Mouse (Mus musculus): ENCODE measurements at regions not wholly inside any gene's neighbourhood (a gene's known extent, or its start where the extent isn't known, plus 50 kb on each side); places are given as distances from the start of the nearest gene placed in this dataset.

DNA sequence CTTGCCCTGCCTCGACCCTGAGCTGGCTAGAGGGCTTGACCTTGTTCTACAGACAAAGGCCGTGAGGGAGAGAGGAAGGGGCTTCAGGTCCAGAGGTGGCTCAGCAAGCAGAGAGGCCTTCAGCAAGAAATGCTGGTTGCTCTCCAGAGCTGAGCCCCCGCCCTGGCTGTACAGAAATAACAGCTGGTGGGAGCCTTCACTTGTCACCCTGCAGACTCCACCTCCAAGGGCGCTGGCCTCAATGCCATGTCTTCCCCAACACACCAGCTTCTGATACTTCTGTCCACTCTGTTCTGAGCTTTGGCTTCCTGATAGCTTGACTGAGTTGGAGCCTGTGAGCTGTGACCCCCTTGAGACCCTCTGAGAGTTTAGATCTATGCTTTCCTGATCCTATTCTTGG, 64.3 kb downstream of the Dlk1 start:
- Histone ChIP-seq H3K27ac (ENCODE audit: insufficient read depth, low read depth, low read length, poor library complexity, severe bottlenecking) (no peak overlapping the region), H3K9me3 (ENCODE audit: control insufficient read depth, insufficient read depth, low read depth, low read length) (no peaks in the 10 kb centered on the region), H3K4me3 (ENCODE audit: insufficient read depth in 1 of 2, low read depth in 1 of 2, low read length in 2 of 2, poor library complexity in 1 of 2, severe bottlenecking in 1 of 2) (no peak overlapping the region), H3K9ac (ENCODE audit: insufficient read depth, low read depth, low read length, poor library complexity, severe bottlenecking) (no peak overlapping the region), H3K4me1 (ENCODE audit: control insufficient read depth in 2 of 2, insufficient read depth in 2 of 2, low read length in 2 of 2, poor library complexity in 1 of 2) (peaks cover 0 to 2% of the 10 kb centered on the region in 2 experiments; a peak in 1 of 4 replicates), H3K36me3 (ENCODE audit: control insufficient read depth, insufficient read depth, low read length, poor library complexity, severe bottlenecking) (no peaks in the 10 kb centered on the region)
- TF ChIP-seq CHD2 (IDR thresholded peaks at IDR 0.05; ENCODE audit: low read depth, low read length) (no peak), MAFK (IDR thresholded peaks at IDR 0.05; ENCODE audit: insufficient read depth, low read depth, low read length) (no peak), ZC3H11A (IDR thresholded peaks at IDR 0.05; ENCODE audit: borderline replicate concordance, low read depth, low read length) (no peak), HCFC1 (IDR thresholded peaks at IDR 0.05; ENCODE audit: borderline replicate concordance, insufficient read depth, low read length) (no peak), ZNF384 (IDR thresholded peaks at IDR 0.05; ENCODE audit: low read depth, low read length) (no peak)
- DNase-seq (ENCODE audit: low read depth, low spot score): no peak
- in situ Hi-C loops (cut with MboI; ENCODE audit: low sequenced_read_pairs in 2 of 2, unreplicated experiment in 2 of 2): no loop called here

- Histone ChIP-seq H3K4me1 (ENCODE audit: control insufficient read depth in 2 of 2, insufficient read depth in 2 of 2, low read length in 2 of 2, poor library complexity in 1 of 2) (no peaks in the 10 kb centered on the region), H3K9ac (ENCODE audit: insufficient read depth, low read depth, low read length, poor library complexity, severe bottlenecking) (no peak overlapping the region), H3K27ac (ENCODE audit: insufficient read depth, low read depth, low read length, poor library complexity, severe bottlenecking) (no peak overlapping the region), H3K36me3 (ENCODE audit: control insufficient read depth, insufficient read depth, low read length, poor library complexity, severe bottlenecking) (no peaks in the 10 kb centered on the region), H3K4me3 (ENCODE audit: insufficient read depth in 1 of 2, low read depth in 1 of 2, low read length in 2 of 2, poor library complexity in 1 of 2, severe bottlenecking in 1 of 2) (no peak overlapping the region), H3K9me3 (ENCODE audit: control insufficient read depth, insufficient read depth, low read depth, low read length) (no peaks in the 10 kb centered on the region)
- in situ Hi-C loops (cut with MboI; ENCODE audit: low sequenced_read_pairs in 2 of 2, unreplicated experiment in 2 of 2): no loop called here
- DNase-seq (ENCODE audit: low read depth, low spot score): no peak
- no peak for TF ChIP-seq ZNF384 (IDR thresholded peaks at IDR 0.05; ENCODE audit: low read depth, low read length)
- TF ChIP-seq ZC3H11A (IDR thresholded peaks at IDR 0.05; ENCODE audit: borderline replicate concordance, low read depth, low read length): no peak
- no peak for TF ChIP-seq CHD2 (IDR thresholded peaks at IDR 0.05; ENCODE audit: low read depth, low read length)
- TF ChIP-seq MAFK (IDR thresholded peaks at IDR 0.05; ENCODE audit: insufficient read depth, low read depth, low read length): no peak
- TF ChIP-seq HCFC1 (IDR thresholded peaks at IDR 0.05; ENCODE audit: borderline replicate concordance, insufficient read depth, low read length): no peak
Measured at GRCm38 (mm10) chr12:109514292-109514818, 61.7 kb downstream of the Dlk1 start.
